Mouse (Mus musculus) midbrain, embryonic 11.5 days (tissue): ENCODE data around the gene Sema4g. TPM values are rescaled to one million over a fixed set of nuclear protein-coding genes. Genes with fewer than 3 reads are reported as not detected.
A peak's percentile ranks its signal among the peaks of the same experiment; 100 is the strongest.

Source experiments
- ATAC-seq: fragments of 200-750 bp; cut with Nextera tagmentation; 2 replicates; pipeline ENCODE4 v1.8.0; 2017; ENCODE audit warnings: moderate TSS enrichment, moderate library complexity; ENCODE audit not compliant: low FRiP score
- DNase-seq: peaks from one replicate; pipeline ENCODE4 v3.0.0; 2015; ENCODE audit warnings: low spot score; ENCODE audit errors: missing footprints
- H3K27ac ChIP-seq: fragments of 300-500 bp; sonication (generic); 2 replicates; pipeline ENCODE4 v1.5.1; 2014; ENCODE audit warnings: low read depth, low read length
- H3K27me3 ChIP-seq: fragments of 300-500 bp; sonication (generic); 2 replicates; pipeline ENCODE4 v1.6.1; 2014; ENCODE audit warnings: mild to moderate bottlenecking, low read length, moderate library complexity, mixed read lengths; ENCODE audit not compliant: control insufficient read depth, insufficient read depth
- H3K36me3 ChIP-seq: fragments of 300-500 bp; sonication (generic); 2 replicates; pipeline ENCODE4 v1.6.1; 2014; ENCODE audit warnings: mild to moderate bottlenecking, low read length, moderate library complexity, mixed read lengths; ENCODE audit not compliant: control insufficient read depth, insufficient read depth
- H3K4me1 ChIP-seq: fragments of 300-500 bp; sonication (generic); 2 replicates; pipeline ENCODE4 v1.6.1; 2014; ENCODE audit warnings: low read length; ENCODE audit not compliant: control insufficient read depth, insufficient read depth
- H3K4me2 ChIP-seq: fragments of 300-500 bp; sonication (generic); 2 replicates; pipeline ENCODE4 v1.6.1; 2014; ENCODE audit warnings: mild to moderate bottlenecking, moderate library complexity
- H3K4me3 ChIP-seq: fragments of 300-500 bp; sonication (generic); 2 replicates; pipeline ENCODE4 v1.5.1; 2014; ENCODE audit warnings: low read depth, low read length
- H3K9ac ChIP-seq: fragments of 300-500 bp; sonication (generic); 2 replicates; pipeline ENCODE4 v1.6.1; 2014; ENCODE audit warnings: low read length
- H3K9me3 ChIP-seq: fragments of 300-500 bp; sonication (generic); 2 replicates; pipeline ENCODE4 v1.6.1; 2016; ENCODE audit warnings: low read length; ENCODE audit not compliant: control insufficient read depth
- WGBS: fragments of 180-500 bp; shearing (Covaris S2); extraction: QIAGEN DNeasy Blood & Tissue Kit; methylation state at CpG from one replicate; pipeline ENCODE4 v1.1.7; 2014; 5-methylcytosine and 5-hydroxymethylcytosine counted together
- polyA plus RNA-seq: library from polyadenylated mRNA; unstranded; fragments of >200 nt; fragmentation: Nextera tagmentation; extraction: Ambion mirVana; gene quantifications from 2 replicates; pipeline ENCODE4 v1.2.1, GENCODE M21; 2014

Sema4g gene
- polyA plus RNA-seq, 1 experiment from 2014 or later: 4.7 TPM

- Histone ChIP-seq H3K9me3 (no peaks in the 10 kb centered on the region), H3K27me3 (peaks cover 19% of the 10 kb centered on the region), H3K4me1 (peaks cover 21% of the 10 kb centered on the region), H3K4me2 (peak overlapping the region; percentile 79), H3K36me3 (no peaks in the 10 kb centered on the region), H3K9ac (peak overlapping the region; percentile 73; the same call in 1 of the 2 replicates), H3K27ac (no peak overlapping the region), H3K4me3 (no peak overlapping the region)
- ATAC-seq (no peak), DNase-seq (no peak)
- WGBS: 80% methylated on average over 12 of the region's 12 CpGs
Measured at GRCm38 (mm10) chr19:45048644-45049365, 59.9 kb downstream of the Sema4g start.

GRCm38 (mm10) chr19:45049523-45049922, 60.6 kb downstream of the Sema4g start:
- no peak overlapping the region for H3K9ac ChIP-seq
- H3K27me3 ChIP-seq: peaks cover 18% of the 10 kb centered on the region

More at GRCm38 (mm10) chr19:45049523-45049922, 60.6 kb downstream of the Sema4g start:
- H3K4me1 ChIP-seq: peaks cover 21% of the 10 kb centered on the region
- H3K36me3 ChIP-seq: no peaks in the 10 kb centered on the region
- H3K9me3 ChIP-seq: no peaks in the 10 kb centered on the region
- H3K4me3 ChIP-seq: no peak overlapping the region
- 84% methylated on average over 9 of the region's 9 CpGs for WGBS
- DNase-seq (no peak), ATAC-seq (no peak)
- H3K27ac ChIP-seq: no peak overlapping the region
- no peak overlapping the region for H3K4me2 ChIP-seq

Other genes starting within 250 kb of the Sema4g start
- 0.34 and 0.57 TPM in 2 replicates for gene Pax2, start 233.1 kb upstream of the Sema4g start, polyA plus RNA-seq
- gene Slf2, start 58.0 kb upstream of the Sema4g start, polyA plus RNA-seq: 38.7 and 44.3 TPM in 2 replicates
- gene Twnk, start 16.6 kb downstream of the Sema4g start, polyA plus RNA-seq: 13.8 and 14.2 TPM in 2 replicates
- gene Mrpl43, start 17.3 kb downstream of the Sema4g start, polyA plus RNA-seq: 67.3 and 69.6 TPM in 2 replicates
- gene Lzts2, start 25.3 kb downstream of the Sema4g start, polyA plus RNA-seq: 35.7 and 44.1 TPM in 2 replicates
- gene Pdzd7, start 56.6 kb downstream of the Sema4g start, polyA plus RNA-seq: 0.17 and 0.19 TPM in 2 replicates
- 17.7 and 20.4 TPM in 2 replicates for gene Sfxn3, start 58.4 kb downstream of the Sema4g start, polyA plus RNA-seq
- 0.38 and 0.39 TPM in 2 replicates for gene Kazald1, start 86.1 kb downstream of the Sema4g start, polyA plus RNA-seq
- 0.27 and 0.32 TPM in 2 replicates for gene Tlx1, start 161.6 kb downstream of the Sema4g start, polyA plus RNA-seq
- not detected in 2 replicates for gene Lbx1, start 246.7 kb downstream of the Sema4g start, polyA plus RNA-seq